Mouse (Mus musculus): Measurements from ENCODE around the gene Ecm1.

The Ecm1 gene

DNA sequence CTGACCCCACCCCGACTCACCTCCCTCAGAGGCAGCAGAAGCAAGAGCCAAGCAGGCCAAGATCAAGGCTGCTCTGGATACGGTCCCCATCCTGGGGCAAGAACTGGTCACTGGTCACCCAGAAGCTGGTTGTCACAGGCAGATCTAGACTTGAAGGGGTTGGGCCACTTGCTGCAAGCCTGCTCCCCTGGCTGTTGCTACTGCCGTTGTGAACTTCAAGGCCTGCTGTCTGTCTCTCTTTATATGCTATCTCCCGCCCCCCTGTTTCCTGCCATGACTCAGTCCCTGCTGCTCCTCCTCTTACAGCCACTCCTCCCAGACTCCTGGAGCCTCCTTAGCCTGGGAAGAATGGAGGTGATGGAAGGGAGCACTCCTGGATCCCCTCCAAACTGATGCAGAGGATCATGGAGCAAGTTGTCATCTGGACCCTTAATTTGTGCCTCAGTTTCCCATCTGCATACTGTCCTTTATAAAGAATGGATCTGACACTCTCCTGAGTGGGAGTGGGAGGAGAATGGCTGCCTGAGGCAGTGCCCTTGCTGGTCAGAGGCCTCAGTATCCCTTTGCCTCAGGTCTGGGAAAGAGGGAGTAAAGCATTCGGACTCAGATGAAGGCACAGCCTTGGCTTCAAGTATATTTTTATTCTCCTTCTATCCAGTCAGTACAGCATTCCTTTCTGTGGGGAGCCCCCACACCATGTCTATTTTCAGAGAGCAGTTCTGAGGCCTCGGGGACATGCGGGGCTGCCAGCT is at the start of gene Ecm1:
Gene Ecm1, minus strand, starts transcription at position 217 of the 752 bp plus-strand sequence.
- DNase-seq, result peak; percentile 37

DNA sequence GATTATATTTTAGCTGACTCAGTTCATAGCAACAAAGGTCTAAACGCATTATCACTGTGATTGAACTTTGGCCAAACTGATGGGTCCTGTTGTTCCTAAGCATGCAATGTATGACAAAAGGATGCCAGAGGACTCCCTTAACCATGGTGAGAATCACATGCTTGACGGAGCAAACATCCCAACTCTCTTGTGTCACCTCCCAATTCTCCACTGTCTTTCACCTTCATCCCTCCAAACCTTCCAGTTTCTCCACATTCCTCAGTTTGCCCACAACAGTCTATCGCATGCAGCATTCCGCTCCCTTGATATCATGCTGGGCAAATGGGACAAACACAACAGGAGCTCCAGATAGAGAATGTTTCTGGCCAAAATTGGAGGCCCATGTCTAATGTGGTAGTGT is 46.1 kb upstream of the Ecm1 start:
- no peak for DNase-seq

DNA sequence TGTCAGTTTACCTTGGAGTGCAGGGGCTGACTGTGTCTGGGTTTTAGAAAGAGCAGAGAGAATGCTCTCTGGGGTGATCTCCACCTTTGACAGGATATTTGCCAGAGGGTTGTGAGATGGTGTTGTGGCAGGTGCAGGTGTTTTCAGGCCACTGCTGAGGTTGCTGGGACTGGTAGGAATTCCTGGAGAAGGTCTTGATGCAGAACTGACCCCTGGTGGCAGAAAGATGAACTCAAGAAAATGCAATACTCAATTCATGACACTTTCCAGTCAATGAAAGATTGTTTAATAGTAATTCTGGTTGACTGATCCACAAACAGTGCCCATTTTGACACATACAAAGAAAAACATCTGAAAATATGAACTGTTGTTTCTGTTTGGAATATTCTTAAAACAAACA is 32.6 kb upstream of the Ecm1 start:
- DNase-seq, result no peak

DNA sequence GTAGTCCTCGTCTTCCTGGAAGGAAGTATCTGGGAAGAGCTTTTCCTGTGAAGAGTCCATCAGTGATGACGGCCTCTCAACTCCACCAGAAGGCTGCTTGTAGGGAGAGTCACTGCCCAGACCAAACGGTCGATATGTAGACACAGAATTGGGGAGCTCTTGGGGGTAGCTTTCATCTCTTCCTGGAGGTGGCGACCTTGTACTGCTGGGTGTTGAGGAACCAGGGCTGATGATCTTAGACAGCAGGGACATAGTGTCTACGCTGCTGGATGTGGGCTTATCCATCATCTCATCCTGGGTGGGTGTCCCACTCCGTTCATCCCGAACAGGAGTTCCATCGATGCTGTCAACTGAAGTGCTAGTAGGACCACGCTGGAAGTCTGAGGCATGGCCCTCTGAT is 26.2 kb upstream of the Ecm1 start:
- DNase-seq, result no peak

DNA sequence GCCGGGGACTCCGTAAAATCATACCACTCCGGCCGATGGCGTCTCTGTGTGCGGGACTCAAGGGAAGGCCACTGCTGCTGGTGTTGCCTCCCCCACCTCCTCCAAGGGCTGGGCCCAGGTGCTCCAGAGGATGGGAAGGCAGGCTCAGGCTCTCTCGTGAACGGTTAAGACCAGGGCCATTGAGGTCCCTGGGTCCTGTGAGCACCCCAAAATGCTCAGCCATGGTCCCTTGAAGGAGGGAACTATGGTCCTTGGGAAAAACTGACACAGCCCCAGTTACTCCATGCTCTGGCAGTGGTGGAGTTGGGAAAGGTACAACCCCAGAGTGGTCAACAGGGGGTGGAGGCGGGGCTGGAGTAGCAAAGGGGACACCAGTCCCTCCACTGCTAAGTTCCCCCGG is 24.4 kb upstream of the Ecm1 start:
- DNase-seq, result no peak

DNA sequence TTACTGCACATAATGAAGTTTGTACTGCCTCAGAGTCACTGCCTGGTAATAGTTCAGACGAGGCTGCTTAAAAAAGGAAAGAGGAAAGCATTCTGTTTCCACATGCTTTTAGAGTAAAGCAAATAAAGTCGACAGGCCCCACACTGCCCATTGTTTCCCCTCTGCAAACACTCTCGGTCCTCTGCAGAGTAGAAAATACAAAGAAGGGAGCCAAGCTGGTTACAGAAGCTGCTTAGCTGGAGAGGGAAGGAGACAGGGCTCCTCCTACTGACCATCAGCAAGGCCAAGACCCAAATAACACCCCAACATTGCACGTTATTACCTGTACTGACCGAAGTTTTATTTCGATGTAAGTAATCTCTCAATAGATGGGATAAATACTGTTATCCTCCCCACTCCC is 23.6 kb upstream of the Ecm1 start:
- DNase-seq, result no peak

DNA sequence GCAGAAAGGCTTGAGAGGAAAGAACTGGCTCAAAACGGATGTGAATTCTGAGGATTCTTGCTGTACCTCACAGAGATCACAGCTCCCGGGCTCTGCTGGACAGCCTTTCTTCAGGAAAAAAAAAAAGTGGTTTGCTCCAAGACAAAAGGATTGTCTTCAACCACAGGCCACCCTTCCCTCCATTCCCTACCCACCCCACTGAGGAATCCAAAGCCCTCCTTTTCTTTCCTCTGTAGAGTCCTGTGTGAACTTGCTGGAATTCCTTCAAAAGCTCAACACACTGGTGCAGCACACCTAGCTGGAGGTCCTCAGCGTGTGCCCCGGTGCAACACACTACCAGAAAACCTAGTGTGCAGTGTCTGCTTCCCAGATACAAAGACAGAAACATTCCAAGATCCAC is 22.4 kb upstream of the Ecm1 start:
- DNase-seq, result no peak

DNA sequence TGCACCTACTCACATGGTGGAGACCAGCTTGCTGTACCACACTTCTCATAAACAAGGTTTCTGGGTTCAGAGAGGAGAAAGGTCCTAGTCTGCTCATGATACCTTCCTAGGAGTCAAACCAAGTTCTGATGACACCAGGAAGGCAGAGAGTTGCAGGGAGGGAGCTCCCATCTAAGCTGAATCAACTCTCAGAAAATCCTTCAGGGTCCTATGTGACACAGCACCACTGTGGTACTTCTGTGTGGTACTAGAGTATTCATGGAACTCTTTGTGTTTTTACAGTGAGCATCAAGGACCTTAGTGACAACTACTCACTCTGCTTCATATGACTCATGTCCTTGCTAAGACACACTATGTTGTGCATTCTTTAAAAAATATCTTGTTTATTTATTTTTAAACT is 21.3 kb upstream of the Ecm1 start:
- DNase-seq, result no peak

DNA sequence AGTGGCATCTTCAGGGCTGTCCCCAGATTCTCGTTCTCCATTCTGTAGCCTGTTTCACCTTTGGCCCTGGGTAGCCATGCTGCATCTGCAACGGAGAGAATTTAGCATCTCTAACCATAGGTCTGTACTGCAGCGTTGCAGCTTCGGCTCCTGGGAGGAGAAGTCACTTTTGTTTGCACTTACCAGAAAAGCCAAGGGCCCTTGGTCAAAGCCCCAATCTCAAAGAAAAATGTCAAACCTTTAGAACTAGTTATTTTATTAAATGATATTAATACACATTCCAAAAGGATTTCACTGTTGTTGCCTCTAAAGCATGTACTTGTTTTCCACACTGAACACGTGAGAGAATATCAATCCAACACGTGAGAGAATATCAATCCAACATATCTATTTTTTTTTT is 20.7 kb upstream of the Ecm1 start, which contains the start of gene Tars2:
Gene Tars2, minus strand, starts transcription at position 101 of the 400 bp plus-strand sequence.
- no peak for DNase-seq

DNA sequence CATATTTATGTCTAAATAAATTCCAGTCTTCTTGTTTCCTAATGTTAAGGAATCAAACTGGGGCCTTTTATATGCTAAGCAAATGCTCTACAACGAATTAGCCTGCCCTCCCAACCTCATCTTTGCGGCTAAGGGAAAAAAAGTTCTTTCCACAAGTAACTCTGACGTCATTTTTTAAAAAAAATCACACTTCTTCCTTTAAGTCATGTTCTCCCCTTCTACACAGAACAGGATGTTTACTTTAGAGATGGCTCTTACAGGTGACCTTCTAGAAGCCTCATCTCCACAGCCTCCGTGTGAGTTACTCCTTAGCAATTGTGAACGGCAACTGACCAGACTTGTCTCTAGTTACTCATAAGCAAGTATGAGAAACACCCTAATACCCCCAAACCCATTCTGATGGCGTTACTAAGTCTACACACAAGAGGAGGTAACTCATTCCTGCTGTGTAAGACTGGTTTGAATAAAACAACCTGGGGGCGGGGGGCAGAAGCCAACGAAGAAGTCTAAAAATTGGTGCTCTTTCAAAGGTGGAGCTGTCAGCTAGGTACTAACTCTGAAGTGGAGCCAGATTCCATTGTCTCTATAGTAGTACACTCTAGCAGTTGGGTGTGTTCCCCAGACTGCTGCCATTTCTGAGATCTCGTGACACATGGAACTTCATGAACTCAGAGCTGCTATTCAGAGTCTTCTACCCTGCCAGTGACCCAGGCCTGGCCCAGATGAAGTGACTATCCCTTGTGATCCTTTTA is 19.3 kb upstream of the Ecm1 start:
- no peak for DNase-seq

DNA sequence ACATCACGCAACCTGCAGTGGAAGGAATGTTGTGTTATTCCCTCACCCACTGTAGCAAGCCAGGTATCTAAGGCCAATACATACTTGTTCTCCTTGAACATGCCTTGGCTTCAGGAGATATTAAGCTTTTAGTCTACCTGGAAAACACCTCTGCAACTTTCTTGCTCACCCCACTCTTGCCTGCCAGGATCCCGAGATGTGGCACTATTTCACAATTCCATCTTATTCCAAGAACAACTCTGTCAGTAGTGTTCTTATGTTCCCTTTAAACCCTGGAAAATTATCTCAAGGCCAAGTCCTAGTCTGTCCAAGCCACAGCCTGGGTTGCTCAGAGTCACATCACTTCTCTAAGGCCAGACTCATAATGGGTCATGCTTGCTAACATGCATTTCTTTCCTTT is 17.4 kb upstream of the Ecm1 start:
- no peak for DNase-seq

DNA sequence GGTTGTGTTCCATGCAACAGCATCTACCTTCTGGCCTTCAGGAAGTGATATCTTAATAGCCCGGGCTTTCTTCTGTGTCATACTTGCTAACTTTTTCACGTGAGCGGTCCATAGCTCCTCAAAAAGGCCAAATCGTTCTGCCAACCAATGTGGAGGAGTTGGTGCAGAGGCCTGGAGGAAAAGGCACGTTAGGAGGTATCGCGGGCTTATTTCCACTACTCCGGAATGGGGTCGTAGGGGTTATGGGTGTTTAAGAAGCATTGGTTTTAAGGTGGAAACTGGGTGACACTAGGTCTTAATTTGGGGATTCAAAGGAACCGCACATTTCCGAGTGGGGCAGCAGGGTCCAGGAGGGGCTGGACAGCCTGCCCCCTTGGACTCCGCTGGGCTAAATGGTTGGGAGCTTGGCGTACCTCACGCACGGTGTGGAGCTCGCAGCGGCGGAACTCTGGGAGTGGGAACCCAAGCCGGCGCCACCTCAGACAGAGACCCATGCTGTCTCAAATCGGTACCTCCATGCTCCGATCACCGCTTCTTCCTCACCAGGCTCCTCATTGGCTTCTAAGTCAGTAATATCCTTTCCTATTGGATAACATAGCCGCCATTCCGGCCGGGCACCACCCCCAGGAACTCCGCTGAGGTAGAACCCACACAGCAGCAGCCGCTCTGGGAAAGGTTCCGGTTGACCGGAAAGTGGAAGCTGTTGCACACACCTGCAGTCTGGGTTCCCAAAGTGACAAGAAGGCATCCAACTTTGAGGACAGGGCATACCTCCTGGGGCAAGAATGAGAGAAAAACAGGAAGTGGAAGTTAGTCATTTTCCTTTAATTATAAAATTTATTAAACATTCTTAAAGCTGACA is 15.2 kb upstream of the Ecm1 start:
- DNase-seq, result peak; percentile 92

DNA sequence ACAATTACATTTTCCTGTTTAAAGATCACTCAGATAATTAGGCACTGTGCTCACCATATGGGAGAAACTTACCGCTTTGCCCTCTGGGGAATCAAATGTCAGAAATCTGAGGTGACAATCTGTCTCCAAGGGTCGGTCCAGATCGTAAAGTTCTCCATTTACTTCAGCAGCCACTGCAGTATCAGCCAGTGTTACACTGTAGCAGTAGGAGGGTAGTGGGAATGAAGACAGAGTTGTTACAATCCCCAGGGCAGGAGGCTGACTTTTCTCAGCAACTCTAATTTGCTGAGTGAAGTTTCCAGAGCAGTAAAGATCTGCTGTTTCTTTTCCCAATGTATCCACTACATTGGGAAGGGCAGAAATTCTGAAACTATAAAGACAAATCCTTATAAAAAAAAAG is 13.6 kb upstream of the Ecm1 start:
- DNase-seq, result no peak

DNA sequence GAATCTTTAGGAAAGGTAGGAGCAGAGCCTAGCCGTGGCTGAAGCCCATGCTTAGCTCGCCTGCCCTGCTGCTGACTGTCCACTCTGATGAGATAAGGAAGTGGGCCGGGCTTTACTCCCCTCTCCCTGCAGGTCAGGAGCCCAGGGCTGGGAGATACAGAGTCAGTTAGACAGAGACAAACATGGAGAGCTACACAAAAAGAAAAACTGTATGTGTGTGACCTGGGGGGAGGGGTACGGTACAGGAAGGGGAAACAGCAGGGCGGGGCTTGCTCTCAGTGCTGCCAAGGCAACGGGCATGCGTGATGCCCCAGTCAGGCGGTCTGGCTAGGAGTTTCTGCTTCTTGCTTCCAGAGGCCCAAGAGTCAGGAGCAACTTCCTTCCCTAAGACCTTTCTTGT is 1.0 kb upstream of the Ecm1 start:
- peak; percentile 58 for DNase-seq

DNA sequence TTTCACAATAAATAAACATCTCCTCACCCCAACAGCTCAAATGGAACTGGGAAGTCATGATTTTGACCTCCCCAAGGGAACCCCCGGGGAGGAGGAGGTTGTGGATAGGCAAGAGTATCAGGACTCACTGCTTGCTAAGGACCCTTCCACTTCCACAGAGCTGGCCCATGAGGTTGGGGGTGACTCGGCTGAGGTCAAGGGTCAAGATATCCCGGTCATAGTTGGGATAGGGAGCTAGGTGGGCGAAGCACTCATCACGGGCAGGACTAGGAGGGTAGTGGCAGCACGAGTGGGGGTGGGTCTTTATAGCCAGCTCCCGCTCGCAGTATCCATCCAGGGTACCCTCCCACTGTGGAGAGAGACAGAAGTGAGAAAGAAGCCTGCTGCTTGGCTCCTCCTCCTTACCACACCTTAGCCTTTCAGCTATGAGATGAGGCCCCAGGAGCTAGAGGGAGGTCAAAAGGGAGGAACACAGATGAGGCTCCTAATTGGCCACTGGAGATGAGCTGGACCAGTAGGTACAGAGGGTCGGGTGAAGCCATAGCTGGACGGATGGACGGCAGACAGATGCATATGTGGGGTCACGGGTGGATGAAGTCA is 4.2 kb downstream of the Ecm1 start:
- no peak for DNase-seq

DNA sequence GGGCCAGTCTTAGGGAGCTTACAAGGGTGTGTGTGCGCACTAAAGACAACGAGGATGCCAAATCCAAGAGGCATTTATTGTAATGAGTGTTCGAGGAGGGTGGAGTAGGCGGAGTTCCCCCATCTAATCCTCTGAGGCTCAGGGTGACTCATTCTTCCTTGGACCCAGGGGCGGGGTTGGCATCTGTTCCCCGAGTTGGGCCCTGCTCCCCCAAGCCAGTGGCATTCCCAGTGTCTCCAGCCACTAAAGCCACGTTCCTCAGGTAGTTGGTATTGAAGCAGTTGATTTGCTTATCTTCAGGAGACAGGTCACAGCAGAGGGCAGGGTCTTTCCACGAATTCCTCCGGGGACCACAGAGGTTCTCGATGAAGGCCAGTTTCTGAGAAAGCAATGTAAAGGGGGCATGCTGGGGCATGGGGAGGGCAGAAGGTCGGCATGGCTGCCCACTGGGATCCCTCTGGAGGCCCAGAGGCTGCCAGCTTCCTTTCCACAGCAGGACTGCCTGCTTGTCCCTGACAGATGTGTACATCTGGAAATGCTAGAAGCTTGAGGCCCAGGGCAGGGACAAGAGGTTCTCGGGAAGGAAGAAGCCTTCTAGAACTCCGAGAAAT is 5.2 kb downstream of the Ecm1 start:
- DNase-seq, result peak; percentile 54

DNA sequence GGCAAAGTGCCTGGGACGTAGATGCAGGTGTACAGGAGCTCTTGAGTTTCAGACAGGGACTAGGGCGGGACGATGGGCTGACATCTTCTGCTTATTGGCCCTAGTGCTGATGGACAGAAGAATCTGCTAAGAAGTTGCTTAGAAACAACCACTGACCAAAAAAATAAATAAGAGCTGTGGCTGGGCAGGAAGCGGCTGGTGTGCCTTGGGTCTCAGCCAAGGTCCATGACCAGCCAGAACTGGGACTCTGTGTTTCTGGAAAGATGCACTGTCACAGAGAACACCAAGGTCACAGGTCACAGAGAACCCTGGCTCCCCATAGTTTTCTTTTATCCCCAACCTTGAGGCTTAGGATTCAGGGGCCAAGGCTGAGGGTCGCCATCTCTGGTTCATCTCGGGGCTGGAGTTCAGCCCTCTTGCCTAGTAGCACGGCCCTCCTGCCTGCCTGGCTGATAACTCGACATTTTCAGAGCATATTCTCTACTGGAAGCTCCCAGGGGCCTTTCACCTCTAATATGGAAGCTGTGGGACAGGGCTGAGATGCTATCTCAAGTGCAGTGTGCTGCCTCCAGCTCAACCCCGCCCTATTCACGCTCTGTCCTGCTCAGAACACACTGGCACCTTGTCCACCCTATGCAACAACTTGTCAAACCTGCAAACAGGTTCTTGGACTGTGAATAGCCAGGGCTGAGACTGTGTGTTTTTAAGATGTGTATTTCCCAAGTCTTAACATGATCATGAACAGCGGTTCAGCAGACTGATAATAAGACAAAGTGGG is 6.4 kb downstream of the Ecm1 start:
- peak; percentile 30 for DNase-seq

DNA sequence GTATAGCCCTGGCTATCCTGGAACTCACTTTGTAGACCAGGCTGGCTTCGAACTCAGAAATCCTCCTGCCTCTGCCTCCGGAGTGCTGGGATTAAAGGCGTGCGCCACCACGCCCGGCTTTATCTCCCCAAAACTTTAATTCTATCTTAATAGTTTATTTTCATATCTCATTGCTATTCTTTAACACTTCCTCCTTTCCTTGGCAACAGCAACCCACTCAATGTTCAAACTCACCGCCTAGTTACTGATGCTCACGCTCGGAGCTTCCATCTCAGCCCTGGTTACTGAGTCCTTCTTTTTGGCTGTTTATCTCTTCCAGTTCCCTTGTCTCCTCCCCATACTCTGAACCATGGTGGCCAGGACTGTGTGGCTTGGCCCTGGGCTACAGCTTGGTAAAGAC is 7.1 kb downstream of the Ecm1 start:
- no peak for DNase-seq

DNA sequence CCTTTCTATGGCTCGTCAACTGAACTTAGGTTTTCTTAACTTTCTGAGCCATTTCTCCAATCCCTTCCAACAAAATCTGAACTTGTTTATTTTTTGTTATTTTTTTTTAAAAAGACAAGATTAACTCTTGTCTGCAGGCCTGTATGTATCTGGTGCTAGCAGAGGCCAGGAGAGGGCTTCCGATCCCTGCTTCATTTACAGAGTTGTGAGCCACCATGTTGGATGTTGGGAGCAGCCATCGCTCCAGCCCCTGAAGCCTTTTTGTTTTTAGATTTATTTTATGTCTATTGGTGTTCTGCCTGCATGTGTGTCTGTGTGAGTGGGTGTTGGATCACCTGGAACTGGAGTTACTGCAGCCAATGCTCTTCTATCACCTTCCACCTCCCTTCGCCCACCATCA is 7.6 kb downstream of the Ecm1 start:
- DNase-seq, result no peak

DNA sequence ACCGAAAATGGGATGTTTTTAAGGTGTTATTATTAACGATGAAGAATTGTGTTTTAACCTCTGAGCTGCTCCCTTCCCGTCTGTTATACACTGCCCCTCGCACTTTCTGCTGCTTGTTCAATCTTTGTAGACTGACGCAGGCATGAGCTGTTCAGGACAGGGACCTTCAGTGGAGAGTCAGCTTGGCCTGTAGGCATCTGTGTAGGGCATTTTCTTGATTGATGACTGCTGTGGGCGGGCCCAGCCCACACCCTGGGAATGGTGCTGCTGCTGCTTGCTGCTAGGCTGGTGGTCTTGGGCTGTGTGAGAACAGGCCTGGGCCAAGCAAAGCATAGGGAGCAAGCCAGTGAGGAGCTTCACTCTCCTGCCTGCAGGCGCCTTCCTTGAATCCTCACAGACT is 8.9 kb downstream of the Ecm1 start:
- no peak for DNase-seq

DNA sequence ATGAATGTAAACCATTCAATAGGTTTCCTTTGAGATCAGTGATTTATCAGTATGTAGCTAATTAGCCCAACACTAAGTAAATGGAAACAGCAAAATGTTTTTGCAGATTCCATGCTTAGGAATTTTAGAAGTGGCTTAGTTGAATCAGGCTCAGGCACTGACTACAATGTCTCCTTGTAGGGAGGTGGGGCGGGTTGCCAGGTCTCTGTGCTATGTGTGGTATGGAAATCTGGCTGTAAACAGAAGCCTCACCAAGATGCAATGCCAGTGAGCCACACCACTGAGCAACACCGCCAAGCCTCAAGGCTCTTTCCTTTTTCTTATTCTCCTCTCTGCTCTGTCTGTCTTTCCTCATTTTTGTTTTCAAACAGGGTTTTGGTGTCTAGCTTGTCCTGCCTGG is 10.5 kb downstream of the Ecm1 start:
- no peak for DNase-seq
